Comparison of ENCODE assay signal across 9 mouse cellular contexts in the genomic region with DNA sequence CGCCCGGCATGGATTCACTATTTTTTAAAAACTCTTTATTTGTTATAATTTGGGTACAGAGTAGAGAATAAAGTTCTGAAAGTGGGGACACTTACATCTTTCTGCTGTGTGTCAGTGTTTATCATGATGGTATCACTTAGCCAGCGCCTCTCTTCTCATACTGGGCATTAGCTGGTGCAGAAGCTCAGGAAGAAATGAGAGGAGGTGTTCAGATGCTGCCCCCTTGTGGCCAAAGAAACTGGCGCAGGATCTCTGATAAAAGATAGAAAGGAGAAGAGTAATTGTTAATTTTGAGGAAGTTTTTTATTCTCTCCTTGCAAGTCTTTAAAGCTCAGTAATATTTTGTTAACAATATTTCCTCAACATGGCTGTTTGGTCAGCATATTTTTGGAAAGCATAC. TPM values are rescaled to one million over a fixed set of nuclear protein-coding genes. Genes with fewer than 3 reads are reported as not detected.
DNase-seq lines count a peak whose midpoint lies in the region; ATAC-seq and TF ChIP-seq lines count a peak whose summit lies in the region.
"Had no signal": no experiment of that assay in that cellular context is flagged by ENCODE, and none has a peak within 500 bp of the region (broad histone marks: within the 10 kb centered on the region; RNA-seq: fewer than 3 reads in every experiment).

No protein-coding gene starts in this region.

- H3K4me2 ChIP-seq in forebrain, embryonic 14.5 days (ENCODE audit: low read length): no peak overlapping the region
- H3K4me2 ChIP-seq in liver, embryonic 14.5 days (ENCODE audit: low read depth): no peak overlapping the region

- DNase-seq in 416B (ENCODE audit: low read depth): peak; percentile 75
- peak; percentile 20 for DNase-seq in c-Kit-positive CD71-positive TER-119-negative erythroid progenitor cells, embryonic 14.5 days (ENCODE audit: low read depth)
- peak; percentile 71 for DNase-seq in forebrain, embryonic 14.5 days (ENCODE audit: low spot score)
- peak; percentile 34 to 74 for DNase-seq in kidney, postnatal 25 days
- DNase-seq in liver, embryonic 14.5 days (ENCODE audit: low read depth in 3 of 3, low spot score in 3 of 3): peak; percentile 1 to 7 (median 7)
- peak; percentile 35 for DNase-seq in ovary, postnatal 36 days (ENCODE audit: low spot score)

- H3K4me3 ChIP-seq in ES-Bruce4 (ENCODE audit: low read depth, low read length): no peak overlapping the region
- no peak overlapping the region for H3K4me3 ChIP-seq in forebrain, embryonic 14.5 days (ENCODE audit: low read depth, low read length)
- no peak overlapping the region for H3K4me3 ChIP-seq in liver, embryonic 14.5 days (ENCODE audit: insufficient read depth in 1 of 2, low read depth in 2 of 2, low read length in 2 of 2)

- H3K36me3 ChIP-seq in ES-Bruce4 (ENCODE audit: control insufficient read depth, insufficient read depth, low read length, poor library complexity, severe bottlenecking): no peaks in the 10 kb centered on the region
- H3K36me3 ChIP-seq in forebrain, embryonic 14.5 days (ENCODE audit: control insufficient read depth, insufficient read depth, low read length): no peaks in the 10 kb centered on the region
- no peaks in the 10 kb centered on the region for H3K36me3 ChIP-seq in liver, embryonic 14.5 days (replicated peaks; ENCODE audit: control insufficient read depth, insufficient read depth, low read depth)

- ATAC-seq in forebrain, embryonic 14.5 days: peak; percentile 66
- no peak for ATAC-seq in liver, embryonic 14.5 days (ENCODE audit: insufficient read depth)
- no peak for ATAC-seq in erythroid progenitor cell, adult 5-6 weeks (replicated peaks; ENCODE audit: low FRiP score, poor library complexity, severe bottlenecking)

- no peaks in the 10 kb centered on the region for H3K4me1 ChIP-seq in ES-Bruce4 (ENCODE audit: control insufficient read depth, insufficient read depth, low read length)
- no peaks in the 10 kb centered on the region for H3K4me1 ChIP-seq in forebrain, embryonic 14.5 days (ENCODE audit: control insufficient read depth, insufficient read depth, low read length)
- H3K4me1 ChIP-seq in liver, embryonic 14.5 days (replicated peaks; ENCODE audit: control insufficient read depth in 2 of 2, insufficient read depth in 2 of 2, low read length in 1 of 2): no peaks in the 10 kb centered on the region

- 59% methylated on average over 4 of the region's 4 CpGs for WGBS in forebrain, embryonic 14.5 days
- whole genome bisulfite sequencing in liver, embryonic 14.5 days (ENCODE audit: insufficient replicate concordance): 43% methylated on average over 4 of the region's 4 CpGs

- H3K27ac ChIP-seq in ES-Bruce4 (ENCODE audit: insufficient read depth, low read length): no peak overlapping the region
- H3K27ac ChIP-seq in forebrain, embryonic 14.5 days (ENCODE audit: low read depth, low read length): no peak overlapping the region
- no peak overlapping the region for H3K27ac ChIP-seq in liver, embryonic 14.5 days

- TF ChIP-seq CTCF in ES-Bruce4 (IDR thresholded peaks at IDR 0.05; ENCODE audit: low read depth, low read length): peak; percentile 43
- peak; percentile 62 for TF ChIP-seq CTCF in liver, embryonic 14.5 days (IDR thresholded peaks at IDR 0.05; ENCODE audit: low read depth)

- TF ChIP-seq POLR2A in ES-Bruce4 (IDR thresholded peaks at IDR 0.05; ENCODE audit: insufficient read depth, low read length): no peak

- no peak overlapping the region for H3K9ac ChIP-seq in ES-Bruce4 (ENCODE audit: low read depth, poor library complexity, severe bottlenecking)
- H3K9ac ChIP-seq in forebrain, embryonic 14.5 days (ENCODE audit: low read length): no peak overlapping the region
- no peak overlapping the region for H3K9ac ChIP-seq in liver, embryonic 14.5 days (replicated peaks)

- no peak for TF ChIP-seq EP300 in ES-Bruce4 (IDR thresholded peaks at IDR 0.05; ENCODE audit: insufficient read depth, low read depth, low read length)
- TF ChIP-seq EP300 in liver, embryonic 14.5 days (IDR thresholded peaks at IDR 0.05; ENCODE audit: low read depth): no peak

- no peaks in the 10 kb centered on the region for H3K27me3 ChIP-seq in ES-Bruce4 (ENCODE audit: control insufficient read depth, insufficient read depth, low read length, poor library complexity, severe bottlenecking)
- H3K27me3 ChIP-seq in forebrain, embryonic 14.5 days (replicated peaks; ENCODE audit: control insufficient read depth, insufficient read depth, low read length): no peaks in the 10 kb centered on the region
- H3K27me3 ChIP-seq in liver, embryonic 14.5 days (ENCODE audit: control insufficient read depth, insufficient read depth, low read length): no peaks in the 10 kb centered on the region

- H3K9me3 ChIP-seq in ES-Bruce4 (replicated peaks; ENCODE audit: control insufficient read depth, insufficient read depth, low read length, poor library complexity, severe bottlenecking): no peaks in the 10 kb centered on the region
- no peaks in the 10 kb centered on the region for H3K9me3 ChIP-seq in forebrain, embryonic 14.5 days (replicated peaks; ENCODE audit: control insufficient read depth, low read length)
- no peaks in the 10 kb centered on the region for H3K9me3 ChIP-seq in liver, embryonic 14.5 days (ENCODE audit: control insufficient read depth, low read length)

RNA-seq across cellular contexts. Expression of gene 2310057J18Rik, which starts 31.0 kb away (rescaled TPM):
- polyA plus RNA-seq in ES-Bruce4 (2011; ENCODE audit: insufficient read depth, insufficient read length, low read depth, missing spikeins): not detected in 2 replicates
- polyA plus RNA-seq in forebrain, embryonic 14.5 days (2014; fragmentation: Nextera tagmentation; extraction: Ambion mirVana): not detected in 2 replicates
- not detected in 2 replicates for polyA plus RNA-seq in liver, embryonic 14.5 days (2012; rRNA removed)
- not detected in 2 replicates for polyA plus RNA-seq in liver, embryonic 14.5 days (2014; fragmentation: Nextera tagmentation; extraction: Ambion mirVana)
- not detected in 2 replicates for total RNA-seq in erythroid progenitor cell, adult 5-6 weeks (2015; ENCODE audit: low replicate concordance)
- total RNA-seq in erythroid progenitor cell, adult 5-6 weeks (2017; ENCODE audit: low replicate concordance): not detected in 2 replicates
- total RNA-seq: heart, postnatal 36 days had no signal

Comparison
In these comparisons a context has a peak if more than half of its experiments do, and no peak if none do; other contexts are left out.
1. DNase-seq: peak in every context shown above with its lines; median percentile 75 in 416B; 71 in forebrain, embryonic 14.5 days; 54 in kidney, postnatal 25 days; 35 in ovary, postnatal 36 days; 20 in c-Kit-positive CD71-positive TER-119-negative erythroid progenitor cells, embryonic 14.5 days; 7 in liver, embryonic 14.5 days.